Mouse (Mus musculus) kidney, embryonic 14.5 days (tissue): ENCODE data around the gene Ccdc159. TPM values are rescaled to one million over a fixed set of nuclear protein-coding genes. Genes with fewer than 3 reads are reported as not detected.
A peak's percentile ranks its signal among the peaks of the same experiment; 100 is the strongest.

Experiments
- ATAC-seq: fragments of 200-750 bp; cut with Nextera tagmentation; 2 replicates; pipeline ENCODE4 v1.8.0; 2017; ENCODE audit warnings: moderate number of reproducible peaks, mild to moderate bottlenecking, moderate TSS enrichment, moderate library complexity; ENCODE audit not compliant: low FRiP score, low TSS enrichment
- H3K27ac ChIP-seq: fragments of 300-500 bp; sonication (generic); 2 replicates; pipeline ENCODE4 v1.5.1; 2014; ENCODE audit warnings: low read depth, mild to moderate bottlenecking, low read length, moderate library complexity, mixed read lengths
- H3K27me3 ChIP-seq: fragments of 300-500 bp; sonication (generic); 2 replicates; pipeline ENCODE4 v1.6.1; 2014; ENCODE audit warnings: mild to moderate bottlenecking, low read length; ENCODE audit not compliant: control insufficient read depth, insufficient read depth
- H3K36me3 ChIP-seq: fragments of 300-500 bp; sonication (generic); 2 replicates; pipeline ENCODE4 v1.6.1; 2014; ENCODE audit warnings: low read length, mixed read lengths; ENCODE audit not compliant: control insufficient read depth, insufficient read depth
- H3K4me1 ChIP-seq: fragments of 300-500 bp; sonication (generic); 2 replicates; pipeline ENCODE4 v1.6.1; 2014; ENCODE audit warnings: low read length, mixed read lengths; ENCODE audit not compliant: control insufficient read depth, insufficient read depth
- H3K4me2 ChIP-seq: fragments of 300-500 bp; sonication (generic); replicated peaks from 2 replicates; pipeline ENCODE4 v1.6.1; 2014; ENCODE audit warnings: low read depth, mild to moderate bottlenecking, low read length
- H3K4me3 ChIP-seq: fragments of 300-500 bp; sonication (generic); 2 replicates; pipeline ENCODE4 v1.5.1; 2014; ENCODE audit warnings: mild to moderate bottlenecking, low read length
- H3K9ac ChIP-seq: fragments of 300-500 bp; sonication (generic); 2 replicates; pipeline ENCODE4 v1.6.1; 2014; ENCODE audit warnings: low read depth, mild to moderate bottlenecking, low read length, moderate library complexity
- H3K9me3 ChIP-seq: fragments of 300-500 bp; sonication (generic); 2 replicates; pipeline ENCODE4 v1.6.1; 2016; ENCODE audit warnings: low read length; ENCODE audit not compliant: control insufficient read depth
- WGBS: fragments of 180-500 bp; shearing (Covaris S2); extraction: QIAGEN DNeasy Blood & Tissue Kit; methylation state at CpG from one replicate; pipeline ENCODE4 v1.1.7; 2014; 5-methylcytosine and 5-hydroxymethylcytosine counted together
- polyA plus RNA-seq: library from polyadenylated mRNA; unstranded; fragments of >200 nt; fragmentation: Nextera tagmentation; extraction: Ambion mirVana; gene quantifications from 2 replicates; pipeline ENCODE4 v1.2.1, GENCODE M21; 2014

Gene Ccdc159
- polyA plus RNA-seq, 1 experiment from 2014 or later, result 4.0 TPM

GRCm38 (mm10) chr9:21962010-21962409 lies 34.7 kb downstream of the Ccdc159 start:
- Histone ChIP-seq H3K4me3 (peak overlapping the region; percentile 51), H3K27me3 (peaks cover 12% of the 10 kb centered on the region), H3K27ac (no peak overlapping the region), H3K9me3 (no peaks in the 10 kb centered on the region), H3K36me3 (no peaks in the 10 kb centered on the region; the same call in 1 of the 2 replicates), H3K9ac (peak overlapping the region; percentile 47; the same call in 1 of the 2 replicates), H3K4me1 (peaks cover 27% of the 10 kb centered on the region), H3K4me2 (peak overlapping the region; percentile 82)
- WGBS, result under 1% methylated on average over 14 of the region's 15 CpGs
- peak; percentile 47; the same call in 1 of the 2 replicates for ATAC-seq

DNA sequence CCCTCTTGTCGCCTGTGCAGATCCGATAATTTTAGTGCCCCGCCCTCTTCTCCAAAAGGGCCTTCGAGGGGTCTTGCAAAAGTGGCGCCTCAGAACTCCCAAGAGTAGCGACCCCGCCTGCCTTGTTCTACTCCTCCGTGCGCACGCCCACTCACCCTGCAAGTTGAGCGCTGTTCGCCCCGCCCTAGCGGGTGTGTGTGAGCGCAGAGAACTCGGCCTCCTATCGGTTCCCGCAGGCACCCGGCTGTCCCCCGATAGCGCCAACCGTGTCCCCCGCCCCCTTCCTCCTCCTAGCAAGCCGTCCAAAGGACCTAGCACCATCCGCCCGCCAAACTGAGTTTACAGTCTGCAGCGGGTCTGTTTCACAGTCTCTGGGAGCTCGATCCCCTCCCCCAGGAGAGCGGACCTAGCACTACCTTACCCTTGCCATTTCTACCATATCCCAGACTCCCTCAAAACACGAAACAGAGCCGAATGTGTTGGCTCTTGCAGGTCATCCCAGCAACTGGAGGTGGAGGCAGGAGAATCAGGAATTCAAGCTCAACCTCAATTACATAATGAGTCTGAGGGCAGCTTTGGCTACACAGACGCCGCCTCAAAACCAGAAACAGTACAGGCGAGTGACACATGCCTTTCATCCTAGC lies 35.3 kb downstream of the Ccdc159 start:
- Histone ChIP-seq H3K9me3 (no peaks in the 10 kb centered on the region), H3K27ac (no peak overlapping the region), H3K36me3 (no peaks in the 10 kb centered on the region; the same call in 1 of the 2 replicates), H3K27me3 (peaks cover 12% of the 10 kb centered on the region), H3K9ac (peak overlapping the region; percentile 47; the same call in 1 of the 2 replicates), H3K4me3 (peak overlapping the region; percentile 51), H3K4me2 (peak overlapping the region; percentile 82), H3K4me1 (peaks cover 27% of the 10 kb centered on the region)
- WGBS, result 2% methylated on average over 34 of the region's 34 CpGs
- ATAC-seq, result peak; percentile 77

GRCm38 (mm10) chr9:21963417-21963816 lies 36.1 kb downstream of the Ccdc159 start, which contains the start of gene Epor:
Epor (minus strand) TSS chr9:21963506.
- Histone ChIP-seq H3K4me1 (peaks cover 27% of the 10 kb centered on the region), H3K9ac (peak within 1 kb of the TSS; percentile 40; the same call in 1 of the 2 replicates), H3K27ac (no peak within 1 kb of the TSS), H3K4me2 (peak within 1 kb of the TSS; percentile 82), H3K9me3 (no peaks in the 10 kb centered on the region), H3K27me3 (peaks cover 12% of the 10 kb centered on the region), H3K36me3 (no peaks in the 10 kb centered on the region), H3K4me3 (peak within 1 kb of the TSS; percentile 51)
- WGBS, result 5% methylated on average over 8 of the region's 8 CpGs
- ATAC-seq, result peak; percentile 55

- WGBS, result 52% methylated on average over 6 of the region's 6 CpGs
Measured at GRCm38 (mm10) chr9:21968883-21969282, 41.6 kb downstream of the Ccdc159 start.

DNA sequence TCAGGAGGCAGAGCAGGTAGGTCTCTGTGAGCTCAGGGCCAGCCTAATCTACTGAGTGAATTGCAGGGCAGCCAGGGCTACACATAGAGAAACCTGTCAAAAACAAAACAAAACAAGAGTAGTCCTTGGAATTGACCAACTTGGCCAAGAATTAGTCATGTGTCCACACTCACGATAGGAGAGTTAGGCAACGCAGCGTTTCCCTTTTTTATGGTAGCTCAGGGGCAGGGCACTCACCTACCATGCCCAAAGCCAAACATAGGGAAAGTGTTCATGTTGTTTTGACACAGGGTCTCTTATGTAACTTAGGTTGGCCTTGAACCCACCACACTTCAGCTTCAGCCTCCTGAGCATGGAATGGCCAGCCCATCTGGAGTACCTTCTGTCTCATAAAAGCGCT lies 42.0 kb downstream of the Ccdc159 start:
- no peak for ATAC-seq
- H3K4me2 ChIP-seq, result no peak overlapping the region
- H3K27ac ChIP-seq, result no peak overlapping the region
- H3K36me3 ChIP-seq, result 0 out of 2 replicates have a peak, but pooled peaks cover under 1% of the 10 kb centered on the region
- no peak overlapping the region for H3K9ac ChIP-seq
- 86% methylated on average over 4 of the region's 4 CpGs for WGBS
- no peaks in the 10 kb centered on the region for H3K27me3 ChIP-seq
- H3K9me3 ChIP-seq, result no peaks in the 10 kb centered on the region
- H3K4me1 ChIP-seq, result no peaks in the 10 kb centered on the region
- H3K4me3 ChIP-seq, result no peak overlapping the region

More at GRCm38 (mm10) chr9:21968883-21969282, 41.6 kb downstream of the Ccdc159 start:
- Histone ChIP-seq H3K9me3 (no peaks in the 10 kb centered on the region), H3K4me2 (no peak overlapping the region), H3K9ac (no peak overlapping the region), H3K4me3 (no peak overlapping the region), H3K27me3 (no peaks in the 10 kb centered on the region), H3K27ac (no peak overlapping the region), H3K36me3 (no peaks in the 10 kb centered on the region), H3K4me1 (no peaks in the 10 kb centered on the region)
- ATAC-seq, result no peak

- Histone ChIP-seq H3K27me3 (no peaks in the 10 kb centered on the region), H3K27ac (no peak overlapping the region), H3K9me3 (no peaks in the 10 kb centered on the region), H3K36me3 (peaks cover 5% of the 10 kb centered on the region; the same call in 1 of the 2 replicates), H3K4me1 (no peaks in the 10 kb centered on the region), H3K4me2 (no peak overlapping the region), H3K4me3 (no peak overlapping the region), H3K9ac (no peak overlapping the region)
- no peak for ATAC-seq
- 88% methylated on average over 10 of the region's 10 CpGs for WGBS
Measured at GRCm38 (mm10) chr9:21976626-21977175, 49.4 kb downstream of the Ccdc159 start.

DNA sequence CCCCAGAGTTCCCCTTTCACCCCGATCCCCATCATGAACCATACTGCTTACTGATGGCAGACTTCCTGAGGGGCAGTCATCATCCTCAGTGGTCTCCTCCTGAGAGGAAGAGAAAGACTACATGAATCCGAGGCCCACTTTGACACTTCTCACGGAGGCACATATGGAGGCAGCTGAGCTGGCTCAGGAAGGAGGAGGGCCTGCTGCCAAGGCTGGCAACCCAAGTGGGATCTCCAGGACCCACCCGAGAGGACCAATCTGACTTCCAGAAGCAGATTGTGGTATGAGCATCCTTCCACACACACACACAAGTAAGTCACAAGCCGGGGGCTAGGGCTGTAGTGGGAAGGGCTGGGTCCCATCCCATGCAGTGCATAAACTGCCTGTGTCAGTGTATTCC lies 50.1 kb downstream of the Ccdc159 start:
- WGBS, result 87% methylated on average over 5 of the region's 5 CpGs
- no peak for ATAC-seq
- H3K27me3 ChIP-seq, result no peaks in the 10 kb centered on the region
- H3K9ac ChIP-seq, result no peak overlapping the region
- H3K4me2 ChIP-seq, result no peak overlapping the region
- no peaks in the 10 kb centered on the region for H3K9me3 ChIP-seq
- H3K4me1 ChIP-seq, result no peaks in the 10 kb centered on the region
- no peak overlapping the region for H3K27ac ChIP-seq
- no peak overlapping the region for H3K4me3 ChIP-seq
- peaks cover 5% of the 10 kb centered on the region; the same call in 1 of the 2 replicates for H3K36me3 ChIP-seq

- H3K9me3 ChIP-seq, result no peaks in the 10 kb centered on the region
Measured at GRCm38 (mm10) chr9:21977972-21978371, 50.7 kb downstream of the Ccdc159 start.

More at GRCm38 (mm10) chr9:21977972-21978371, 50.7 kb downstream of the Ccdc159 start:
- H3K4me2 ChIP-seq, result no peak overlapping the region
- no peak overlapping the region for H3K9ac ChIP-seq
- ATAC-seq, result no peak
- H3K27me3 ChIP-seq, result no peaks in the 10 kb centered on the region
- WGBS, result 46% methylated on average over 2 of the region's 2 CpGs
- no peak overlapping the region for H3K4me3 ChIP-seq
- H3K36me3 ChIP-seq, result peaks cover 5% of the 10 kb centered on the region; the same call in 1 of the 2 replicates
- no peaks in the 10 kb centered on the region for H3K4me1 ChIP-seq
- H3K27ac ChIP-seq, result no peak overlapping the region
